Mouse (Mus musculus) E14TG2a.4 (cell line): ENCODE data around the gene Kcnj9.

Experiments used
- H3K27me3 ChIP-seq: 2 replicates; pipeline ENCODE4 v1.6.1; 2014; ENCODE audit warnings: low read length, control low read depth; ENCODE audit not compliant: insufficient read depth
- H3K36me3 ChIP-seq: 2 replicates; pipeline ENCODE4 v1.6.1; 2014; ENCODE audit warnings: low read length, control low read depth; ENCODE audit not compliant: insufficient read depth
- H3K4me1 ChIP-seq: replicated peaks from 2 replicates; pipeline ENCODE4 v1.6.1; 2014; ENCODE audit warnings: low read depth, low read length, control low read depth
- H3K4me3 ChIP-seq: replicated peaks from 2 replicates; pipeline ENCODE4 v1.5.1; 2014; ENCODE audit warnings: mild to moderate bottlenecking, low read length
- H3K9me3 ChIP-seq: 2 replicates; pipeline ENCODE4 v1.6.1; 2014; ENCODE audit warnings: low read length, control low read depth
- CTCF ChIP-seq: conservative IDR thresholded peaks from 2 replicates; pipeline ENCODE4 v1.5.1; 2014; ENCODE audit warnings: low read length
- NANOG ChIP-seq: IDR thresholded peaks from 2 replicates; pipeline ENCODE4 v1.6.1; 2014; ENCODE audit warnings: borderline replicate concordance, low read length, mixed read lengths
- POU5F1 ChIP-seq: IDR thresholded peaks from 2 replicates; pipeline ENCODE4 v1.6.1; 2014; ENCODE audit warnings: low read length, borderline replicate concordance

The Kcnj9 gene

DNA sequence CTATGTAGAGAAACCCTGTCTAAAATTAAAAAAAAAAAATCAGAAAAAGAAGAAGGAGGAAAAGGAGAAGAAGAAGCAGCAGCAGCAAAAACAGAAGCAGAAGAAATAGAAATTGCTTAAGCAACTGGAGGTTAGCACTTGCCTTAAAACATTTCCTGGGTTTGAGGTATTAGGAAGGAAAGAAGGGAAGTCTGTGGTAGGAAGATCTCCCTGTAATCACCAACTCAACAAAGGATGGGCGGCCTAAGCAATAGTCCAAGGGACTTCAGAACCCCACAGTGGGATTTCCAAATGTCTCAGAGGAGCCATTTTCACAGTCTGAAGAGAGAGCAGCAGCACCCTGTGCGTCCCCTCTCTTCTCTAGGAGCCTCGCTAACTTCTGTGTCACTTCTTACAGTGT is 23.3 kb upstream of the Kcnj9 start:
- Histone ChIP-seq H3K27me3 (peaks cover 71% of the 10 kb centered on the region), H3K9me3 (no peaks in the 10 kb centered on the region), H3K4me3 (no peak overlapping the region), H3K4me1 (peaks cover 43% of the 10 kb centered on the region), H3K36me3 (no peaks in the 10 kb centered on the region)
- TF ChIP-seq CTCF, result no peak
- TF ChIP-seq POU5F1, result no peak
- no peak for TF ChIP-seq NANOG

DNA sequence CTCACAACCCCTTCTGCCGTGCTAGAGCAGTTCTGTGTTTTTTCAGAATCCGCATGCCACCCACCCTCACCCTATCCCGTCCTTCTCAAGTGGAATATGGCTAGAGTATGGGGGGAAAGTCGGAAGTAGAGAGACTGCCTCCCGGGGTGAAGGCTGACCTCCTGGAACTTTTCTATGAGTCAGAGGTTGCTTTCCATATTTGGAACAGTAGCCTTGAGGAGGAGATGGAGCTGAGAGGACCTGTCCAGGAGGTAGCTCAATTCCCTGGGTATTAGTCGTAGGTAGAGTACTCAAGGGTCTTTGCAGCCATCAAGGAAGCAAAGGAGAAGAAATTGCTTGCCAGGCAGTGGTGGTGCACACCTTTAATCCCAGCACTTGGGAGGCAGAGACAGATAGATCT is 22.9 kb upstream of the Kcnj9 start:
- Histone ChIP-seq H3K9me3 (no peaks in the 10 kb centered on the region), H3K4me1 (peaks cover 39% of the 10 kb centered on the region), H3K4me3 (no peak overlapping the region), H3K36me3 (no peaks in the 10 kb centered on the region), H3K27me3 (peaks cover 70% of the 10 kb centered on the region)
- TF ChIP-seq POU5F1 (no peak), NANOG (no peak), CTCF (no peak)

DNA sequence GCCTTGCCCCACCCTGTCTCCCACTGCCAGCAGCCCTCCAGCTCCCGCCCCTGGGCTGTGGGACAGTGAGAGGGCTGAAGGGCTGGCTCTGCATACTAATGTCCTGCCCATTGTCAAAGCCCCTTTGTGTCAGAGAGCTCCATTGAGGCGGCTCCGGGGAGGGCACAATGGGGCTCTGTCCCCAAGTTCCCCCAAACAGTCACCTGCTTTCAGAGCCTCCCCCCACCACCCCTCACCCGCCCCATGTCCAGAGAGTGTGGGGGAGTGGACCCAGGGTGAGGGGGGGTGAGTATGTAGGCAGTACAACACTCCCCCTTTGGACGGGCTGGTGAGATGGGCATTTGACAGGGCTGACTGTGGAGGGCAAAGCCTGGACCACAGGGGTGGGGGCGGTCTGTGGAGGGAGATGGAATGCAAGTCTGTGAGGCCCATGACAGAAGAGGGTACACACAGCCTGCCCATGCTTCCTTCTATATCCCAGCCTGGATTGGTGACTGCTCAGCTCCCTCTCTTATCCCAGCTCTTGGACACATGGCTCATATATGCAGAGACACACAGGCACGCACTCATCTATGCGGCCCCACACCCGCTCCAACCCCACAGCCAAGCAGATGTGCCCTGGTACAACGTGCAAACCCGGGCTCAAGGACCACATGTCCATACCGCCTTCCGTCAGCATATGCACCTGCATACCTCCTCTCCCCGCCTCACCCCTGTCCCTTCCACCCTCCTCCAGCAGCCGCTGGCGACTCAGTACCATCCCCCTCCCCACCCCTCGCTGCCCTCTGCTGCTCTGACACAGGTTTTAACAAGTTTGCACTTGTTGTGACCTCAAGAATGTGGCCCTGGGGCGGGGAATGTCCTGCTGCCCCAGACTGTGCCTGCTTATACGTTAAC is 21.0 kb upstream of the Kcnj9 start:
- H3K36me3 ChIP-seq, result no peaks in the 10 kb centered on the region
- peak overlapping the region; percentile 46 for H3K4me3 ChIP-seq
- H3K27me3 ChIP-seq, result peaks cover 79% of the 10 kb centered on the region
- peaks cover 29% of the 10 kb centered on the region for H3K4me1 ChIP-seq
- TF ChIP-seq CTCF (no peak), NANOG (no peak), POU5F1 (no peak)
- no peaks in the 10 kb centered on the region for H3K9me3 ChIP-seq

DNA sequence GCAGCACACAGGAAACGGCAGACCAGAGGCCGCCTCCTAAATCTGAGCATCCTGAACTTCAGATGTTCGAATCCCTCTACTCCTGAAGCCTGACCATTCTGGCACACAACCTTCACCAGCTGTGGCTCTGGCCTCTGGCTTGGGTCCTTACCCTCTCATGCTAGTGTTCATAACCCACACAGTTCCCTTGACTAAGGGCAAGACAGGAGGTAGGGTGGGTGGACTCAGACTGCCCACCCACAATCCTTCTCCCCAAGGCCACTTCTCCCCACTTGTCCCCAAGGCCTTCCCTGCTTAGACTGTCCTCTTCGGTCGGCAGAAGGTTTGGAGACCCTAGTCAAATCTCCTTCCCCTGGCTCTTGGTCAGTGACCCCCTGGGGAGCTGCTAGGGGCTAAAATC is 20.4 kb upstream of the Kcnj9 start:
- TF ChIP-seq POU5F1 (no peak), CTCF (no peak), NANOG (no peak)
- no peaks in the 10 kb centered on the region for H3K36me3 ChIP-seq
- no peaks in the 10 kb centered on the region for H3K9me3 ChIP-seq
- H3K4me1 ChIP-seq, result peaks cover 29% of the 10 kb centered on the region
- peak overlapping the region; percentile 46; the same call in 1 of the 2 replicates for H3K4me3 ChIP-seq
- peaks cover 77% of the 10 kb centered on the region for H3K27me3 ChIP-seq

DNA sequence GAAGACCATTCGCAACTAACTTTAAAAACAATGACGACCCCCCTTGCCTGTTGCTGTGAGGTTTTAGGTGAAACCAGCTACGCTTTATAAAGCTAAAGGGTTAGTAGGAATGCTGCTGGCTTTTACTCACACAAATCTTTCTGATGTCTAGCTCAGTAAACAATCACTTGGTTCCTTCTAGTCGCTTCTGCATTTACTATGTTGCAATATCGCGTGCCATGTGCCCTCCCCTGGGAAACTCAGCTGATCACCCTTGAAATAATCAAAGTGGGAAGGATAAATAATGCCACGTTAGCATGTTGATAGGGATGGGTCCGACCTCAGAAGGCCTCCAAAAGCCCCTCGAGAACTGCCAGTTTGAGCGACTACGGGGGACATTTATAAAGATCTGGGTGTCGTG is 18.3 kb upstream of the Kcnj9 start:
- Histone ChIP-seq H3K4me3 (no peak overlapping the region), H3K36me3 (no peaks in the 10 kb centered on the region), H3K4me1 (peaks cover 35% of the 10 kb centered on the region), H3K27me3 (peaks cover 79% of the 10 kb centered on the region), H3K9me3 (no peaks in the 10 kb centered on the region)
- no peak for TF ChIP-seq NANOG
- no peak for TF ChIP-seq POU5F1
- no peak for TF ChIP-seq CTCF

DNA sequence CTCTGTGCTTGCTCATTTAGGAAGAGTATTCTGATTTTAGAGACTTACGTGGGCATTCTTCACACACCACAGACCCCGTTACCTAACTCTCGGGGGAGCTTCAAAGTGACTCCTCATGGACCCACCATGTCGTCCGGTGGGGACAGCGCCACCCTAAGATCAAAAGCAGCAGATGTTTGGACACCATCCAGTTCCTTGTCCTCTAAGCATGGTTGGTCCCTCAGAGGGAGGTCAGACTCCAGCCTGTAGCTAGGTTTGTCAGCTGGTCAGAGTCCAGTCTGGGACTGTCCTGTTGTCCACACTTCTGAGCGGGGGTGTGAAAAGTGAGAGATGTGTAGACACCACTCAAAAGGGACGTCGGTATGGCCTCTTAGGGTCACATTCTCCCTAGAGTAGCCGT is 17.6 kb upstream of the Kcnj9 start:
- Histone ChIP-seq H3K4me1 (peaks cover 32% of the 10 kb centered on the region), H3K9me3 (no peaks in the 10 kb centered on the region), H3K4me3 (no peak overlapping the region), H3K36me3 (no peaks in the 10 kb centered on the region), H3K27me3 (peaks cover 80% of the 10 kb centered on the region)
- no peak for TF ChIP-seq POU5F1
- no peak for TF ChIP-seq NANOG
- no peak for TF ChIP-seq CTCF

DNA sequence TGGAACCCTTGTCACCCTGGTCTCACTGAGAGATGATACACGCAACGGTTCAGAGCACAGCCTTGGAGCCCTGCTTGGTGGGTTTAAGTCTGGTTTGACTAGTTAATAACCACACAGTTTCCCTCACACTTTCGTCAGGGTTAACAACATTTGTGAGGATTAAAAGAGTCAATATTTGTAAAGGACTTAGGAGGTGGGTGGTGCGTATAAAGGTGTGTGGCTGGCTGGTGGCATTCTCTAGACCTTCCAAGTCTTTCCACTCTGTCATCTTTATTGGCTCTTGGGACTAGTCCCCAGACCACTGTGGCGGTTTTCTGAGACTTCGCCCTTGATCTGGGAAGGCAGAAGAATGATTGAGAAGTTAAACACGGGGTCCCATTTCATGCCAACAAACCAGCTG is 15.7 kb upstream of the Kcnj9 start:
- H3K4me1 ChIP-seq, result peaks cover 22% of the 10 kb centered on the region
- TF ChIP-seq NANOG, result no peak
- no peak for TF ChIP-seq CTCF
- TF ChIP-seq POU5F1, result no peak
- H3K4me3 ChIP-seq, result no peak overlapping the region
- H3K36me3 ChIP-seq, result no peaks in the 10 kb centered on the region
- peaks cover 79% of the 10 kb centered on the region for H3K27me3 ChIP-seq
- no peaks in the 10 kb centered on the region for H3K9me3 ChIP-seq

DNA sequence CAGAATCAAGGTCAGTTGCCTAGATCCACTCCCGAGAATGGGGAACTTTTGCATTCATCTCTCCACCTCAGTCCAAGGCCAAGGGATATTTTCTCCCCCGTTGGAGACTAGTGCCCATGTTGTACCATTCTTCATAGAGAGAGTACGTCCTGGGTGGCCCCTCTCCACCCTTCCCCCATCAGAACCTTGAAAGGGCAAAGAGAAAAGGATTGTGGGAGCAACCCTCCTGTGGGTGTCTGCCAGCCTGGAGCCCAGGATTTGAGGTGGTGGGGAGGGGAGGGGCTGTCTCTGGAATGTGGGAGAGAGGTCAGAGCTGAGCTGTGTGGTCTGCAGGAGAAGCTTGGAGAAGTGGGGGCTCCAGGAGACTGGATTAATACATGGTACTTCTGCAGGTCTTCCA is 14.8 kb upstream of the Kcnj9 start:
- TF ChIP-seq NANOG, result no peak
- TF ChIP-seq CTCF, result no peak
- no peak for TF ChIP-seq POU5F1
- Histone ChIP-seq H3K27me3 (peaks cover 79% of the 10 kb centered on the region), H3K4me3 (no peak overlapping the region)

More for the DNA sequence above, 14.8 kb upstream of the Kcnj9 start:
- Histone ChIP-seq H3K4me1 (peaks cover 15% of the 10 kb centered on the region), H3K9me3 (peaks cover 3% of the 10 kb centered on the region; the same call in 1 of the 2 replicates), H3K36me3 (no peaks in the 10 kb centered on the region)
